Mouse (Mus musculus) erythroblast, embryonic 14.5 days (primary cell): Measurements from ENCODE around the gene Zfp335. TPM values are rescaled to one million over a fixed set of nuclear protein-coding genes. Genes with fewer than 3 reads are reported as not detected.
A peak's percentile ranks its signal among the peaks of the same experiment; 100 is the strongest.
"Not testable (repeated sequence)": the region's sequence is repeated elsewhere in the genome, so short reads cannot be mapped to it uniquely, and the experiment has no call there.

Experiments used
- H3K27me3 ChIP-seq: 2 replicates; pipeline ENCODE4 v1.6.1; 2012; ENCODE audit warnings: inconsistent platforms; ENCODE audit not compliant: control insufficient read depth
- H3K36me3 ChIP-seq: 2 replicates; pipeline ENCODE4 v1.6.1; 2012; ENCODE audit warnings: mild to moderate bottlenecking, inconsistent platforms; ENCODE audit not compliant: control insufficient read depth
- H3K4me1 ChIP-seq: 2 replicates; pipeline ENCODE4 v1.6.1; 2012; ENCODE audit warnings: inconsistent platforms; ENCODE audit not compliant: control insufficient read depth
- H3K4me3 ChIP-seq: replicated peaks from 2 replicates; pipeline ENCODE3; 2012; ENCODE audit warnings: moderate library complexity, mild to moderate bottlenecking, inconsistent platforms
- H3K9me3 ChIP-seq: 2 replicates; pipeline ENCODE4 v1.6.1; 2012; ENCODE audit warnings: low read length, inconsistent platforms, mixed read lengths; ENCODE audit not compliant: control insufficient read depth
- GATA1 ChIP-seq: IDR thresholded peaks from 2 replicates; pipeline ENCODE4 v1.6.1; 2012; ENCODE audit warnings: low read length, inconsistent platforms, mixed read lengths
- TAL1 ChIP-seq: IDR thresholded peaks from 3 replicates; pipeline ENCODE4 v1.6.1; 2012; ENCODE audit warnings: low read length, inconsistent platforms, mixed read lengths
- polyA plus RNA-seq: library from polyadenylated mRNA; stranded (reverse); fragments of >175 nt; gene quantifications from 2 replicates; pipeline ENCODE4 v1.2.3, GENCODE M21; 2012

Gene Zfp335
- polyA plus RNA-seq, 1 experiment: 5.8 TPM

DNA sequence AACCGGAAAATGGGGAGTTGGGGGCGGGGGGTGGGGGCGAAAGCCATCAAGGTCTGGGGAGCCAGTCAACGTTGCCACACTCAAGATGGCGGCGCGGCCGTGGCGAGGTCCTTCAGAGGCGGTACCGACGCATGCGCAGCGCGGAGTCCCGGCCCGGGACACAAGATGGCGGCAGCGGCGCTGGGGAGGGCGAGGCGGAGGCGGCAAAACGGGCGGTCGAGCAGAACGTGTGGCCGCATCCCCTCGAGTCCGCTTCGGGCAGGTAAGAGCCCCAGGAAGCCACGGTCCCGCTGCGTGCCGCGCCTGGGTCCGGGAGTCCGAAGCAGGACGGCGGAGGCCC, 32.4 kb downstream of the Zfp335 start, which contains the start of gene Pcif1:
Pcif1 (plus strand) TSS at position 77 of the 340 bp plus-strand sequence.
- H3K9me3 ChIP-seq: no peaks in the 10 kb centered on the region
- H3K36me3 ChIP-seq: peaks cover 35% of the 10 kb centered on the region
- H3K4me3 ChIP-seq: peak within 1 kb of the TSS; percentile 91
- H3K4me1 ChIP-seq: peaks cover 29% of the 10 kb centered on the region
- TF ChIP-seq TAL1 (no peak), GATA1 (no peak)
- no peaks in the 10 kb centered on the region for H3K27me3 ChIP-seq

DNA sequence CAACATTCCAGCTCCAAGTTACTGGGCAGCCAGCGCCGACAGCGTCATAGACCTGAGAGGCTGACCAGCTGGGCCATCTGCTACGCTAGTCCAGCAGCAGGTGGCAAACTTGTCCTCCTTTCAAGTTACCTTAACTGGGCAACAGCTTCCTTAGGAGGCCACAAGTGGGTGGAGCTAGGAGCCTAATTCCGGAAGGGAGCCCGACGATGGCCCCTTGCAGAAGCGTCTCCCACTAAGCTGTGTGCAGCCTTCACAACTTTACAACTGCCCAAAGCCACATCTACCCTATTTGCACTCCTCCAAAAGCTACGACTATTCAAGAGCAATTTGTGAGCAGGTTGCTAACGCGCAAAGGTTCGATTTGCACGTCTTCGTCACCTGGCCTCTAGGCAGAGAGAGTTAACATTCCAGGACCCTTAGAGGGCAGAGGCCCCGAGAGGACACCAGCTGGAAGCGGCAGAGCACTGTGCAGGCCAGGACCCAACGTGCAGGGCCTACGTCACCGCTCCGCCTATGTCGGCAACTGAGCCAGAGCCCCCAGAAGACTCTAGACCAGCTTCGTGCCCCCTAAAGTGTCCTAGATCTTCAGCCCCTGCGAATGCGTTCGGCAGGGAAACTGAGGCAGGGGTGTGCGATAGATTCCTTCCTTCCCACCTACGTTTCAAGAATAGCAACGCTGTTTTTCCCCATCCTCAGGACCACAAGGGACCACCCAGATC, 32.9 kb downstream of the Zfp335 start:
- Histone ChIP-seq H3K36me3 (peaks cover 29% of the 10 kb centered on the region), H3K4me1 (peaks cover 29% of the 10 kb centered on the region), H3K4me3 (peak overlapping the region; percentile 91), H3K9me3 (no peaks in the 10 kb centered on the region), H3K27me3 (no peaks in the 10 kb centered on the region)
- TF ChIP-seq TAL1 (no peak), GATA1 (no peak)

DNA sequence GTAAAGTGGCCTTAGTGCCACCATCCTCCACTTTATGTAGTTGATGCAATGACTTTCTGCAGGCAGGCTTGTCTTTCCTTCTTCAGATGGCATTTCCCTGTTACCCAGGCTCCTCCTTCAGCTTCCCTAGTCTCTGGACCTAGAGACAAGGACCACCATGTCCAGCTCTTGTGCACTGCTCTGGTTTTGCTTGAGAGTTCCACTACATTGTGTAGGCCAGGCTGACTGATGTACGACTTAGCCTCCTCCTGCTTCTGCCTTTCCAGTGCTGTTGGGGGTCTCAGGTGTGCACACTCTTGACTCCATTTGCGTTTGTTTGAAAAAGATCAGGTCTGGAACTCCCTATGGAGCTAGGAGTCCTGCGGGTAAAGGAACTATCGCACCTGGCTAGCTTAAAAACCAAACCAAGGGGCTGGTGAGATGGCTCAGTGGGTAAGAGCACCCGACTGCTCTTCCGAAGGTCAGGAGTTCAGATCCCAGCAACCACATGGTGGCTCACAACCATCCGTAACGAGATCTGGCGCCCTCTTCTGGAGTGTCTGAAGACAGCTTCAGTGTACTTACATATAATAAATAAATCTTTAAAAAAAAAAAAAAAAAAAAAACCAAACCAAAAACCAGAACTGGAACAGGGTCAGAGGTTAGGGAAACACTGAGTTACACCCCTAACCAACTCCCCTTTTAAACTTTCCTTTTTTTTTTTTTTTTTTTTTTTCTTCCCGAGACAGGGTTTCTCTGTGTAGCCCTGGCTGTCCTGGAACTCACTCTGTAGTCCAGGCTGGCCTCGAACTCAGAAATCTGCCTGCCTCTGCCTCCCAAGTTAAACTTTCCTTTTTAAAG, 34.0 kb downstream of the Zfp335 start:
- H3K9me3 ChIP-seq, H3K27me3 ChIP-seq: not testable (repeated sequence)
- Histone ChIP-seq H3K36me3 (peaks cover 19% of the 10 kb centered on the region), H3K4me3 (peak overlapping the region; percentile 91), H3K4me1 (peaks cover 29% of the 10 kb centered on the region)

DNA sequence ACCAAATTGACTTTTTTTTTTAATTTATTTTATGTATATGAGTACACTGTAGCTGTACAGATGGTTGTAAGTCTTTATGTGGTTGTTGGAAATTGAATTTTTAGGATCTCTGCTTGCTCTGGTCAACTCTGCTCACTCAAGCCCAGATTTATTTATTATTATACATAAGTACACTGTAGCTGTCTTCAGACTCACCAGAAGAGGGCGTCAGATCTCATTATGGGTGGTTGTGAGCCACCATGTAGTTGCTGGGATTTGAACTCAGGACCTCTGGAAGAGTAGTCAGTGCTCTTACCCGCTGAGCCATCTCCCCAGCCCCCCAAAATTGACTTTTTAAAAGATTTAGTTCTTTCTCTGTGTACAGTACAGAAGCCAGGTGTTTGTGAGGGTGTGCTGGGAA, 35.9 kb downstream of the Zfp335 start:
- not testable (repeated sequence) for H3K27me3 ChIP-seq, H3K9me3 ChIP-seq, H3K36me3 ChIP-seq, H3K4me3 ChIP-seq
- peaks cover 18% of the 10 kb centered on the region for H3K4me1 ChIP-seq

DNA sequence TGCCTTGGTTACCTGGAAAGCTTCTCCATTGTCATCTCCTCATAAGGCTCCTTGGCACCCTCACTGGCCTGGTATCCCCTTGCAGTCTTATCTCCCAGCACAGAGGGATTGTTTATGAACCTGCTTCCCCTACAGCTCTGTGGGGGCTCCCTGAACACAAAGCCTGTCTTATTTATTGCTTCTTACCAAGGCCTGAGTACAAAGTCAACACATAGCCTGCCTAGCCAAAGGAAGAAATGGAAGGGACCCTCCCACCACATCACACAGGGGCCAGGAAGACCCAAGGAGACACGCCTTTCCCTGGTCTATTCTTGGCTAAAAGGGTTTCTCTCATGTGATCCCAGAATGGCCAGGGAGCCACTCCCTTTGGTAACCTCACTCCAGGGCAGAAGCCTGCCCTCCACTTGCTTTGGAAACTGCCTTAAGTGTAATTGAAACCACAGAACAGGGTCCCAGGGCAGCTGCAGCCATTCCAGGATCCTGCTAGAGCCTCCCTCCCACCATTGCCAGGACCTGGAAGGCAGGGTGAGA, 37.3 kb downstream of the Zfp335 start:
- no peak for TF ChIP-seq TAL1
- Histone ChIP-seq H3K4me1 (peaks cover 16% of the 10 kb centered on the region), H3K9me3 (no peaks in the 10 kb centered on the region), H3K4me3 (no peak overlapping the region), H3K36me3 (peaks cover 9% of the 10 kb centered on the region), H3K27me3 (no peaks in the 10 kb centered on the region)

DNA sequence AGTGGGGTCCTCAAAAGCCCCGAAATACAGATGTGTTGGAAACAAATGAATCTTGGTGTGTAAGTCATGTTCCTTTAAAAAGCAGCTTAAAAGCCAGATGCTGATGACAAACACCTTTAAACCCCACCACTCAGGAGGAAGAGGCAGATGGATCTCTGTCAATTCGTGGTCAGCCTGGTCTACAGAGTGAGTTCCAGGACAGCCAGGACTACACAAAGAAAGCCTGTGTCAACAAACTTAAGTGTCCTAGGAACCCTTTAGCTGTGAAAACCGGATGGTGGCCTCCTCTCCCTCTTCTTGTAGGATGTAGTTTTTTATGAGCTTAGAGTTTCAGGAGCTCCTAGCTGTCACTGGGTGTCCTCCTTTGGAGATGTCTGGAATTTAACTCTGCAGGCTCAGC, 37.9 kb downstream of the Zfp335 start:
- Histone ChIP-seq H3K27me3 (no peaks in the 10 kb centered on the region), H3K9me3 (no peaks in the 10 kb centered on the region), H3K4me1 (peaks cover 13% of the 10 kb centered on the region), H3K4me3 (no peak overlapping the region), H3K36me3 (peaks cover 9% of the 10 kb centered on the region)
- TF ChIP-seq GATA1 (no peak), TAL1 (no peak)

DNA sequence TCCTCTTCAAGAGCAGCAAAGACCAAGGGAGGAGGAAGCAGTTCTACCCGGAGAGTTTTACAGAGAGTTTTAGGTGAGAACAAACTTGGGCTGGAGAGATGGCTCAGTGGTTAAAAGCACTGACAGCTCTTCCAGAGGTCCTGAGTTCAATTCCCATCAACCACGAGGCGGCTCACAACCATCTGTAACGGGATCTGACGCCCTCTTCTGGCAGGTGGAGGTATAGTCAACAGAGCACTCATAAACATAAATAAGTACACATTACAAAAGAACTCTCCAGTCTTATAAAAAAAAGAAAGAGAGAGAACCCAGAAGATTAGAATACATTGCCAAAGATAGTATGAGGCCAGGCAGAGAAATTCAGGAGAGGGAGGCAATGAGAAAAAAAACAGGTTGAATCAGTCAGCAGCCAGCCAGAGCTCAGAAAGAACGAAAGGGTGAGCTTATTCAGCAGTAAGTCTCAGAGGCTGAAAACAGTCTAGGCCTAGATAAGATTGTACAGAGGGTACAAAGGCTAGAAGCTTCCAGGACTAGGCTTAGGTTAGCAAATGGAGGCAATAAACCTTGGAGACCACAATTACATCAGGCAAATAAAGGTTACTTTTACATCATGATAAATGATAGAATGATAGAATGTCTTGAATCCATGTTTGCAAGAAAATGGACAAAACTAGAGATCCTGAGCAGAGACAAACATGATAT, 39.8 kb downstream of the Zfp335 start:
- TF ChIP-seq GATA1: no peak
- no peak for TF ChIP-seq TAL1
- H3K36me3 ChIP-seq: no peaks in the 10 kb centered on the region
- H3K4me3 ChIP-seq: no peak overlapping the region
- H3K4me1 ChIP-seq: no peaks in the 10 kb centered on the region; the same call in 1 of the 2 replicates
- H3K27me3 ChIP-seq: no peaks in the 10 kb centered on the region
- H3K9me3 ChIP-seq: peaks cover 4% of the 10 kb centered on the region

DNA sequence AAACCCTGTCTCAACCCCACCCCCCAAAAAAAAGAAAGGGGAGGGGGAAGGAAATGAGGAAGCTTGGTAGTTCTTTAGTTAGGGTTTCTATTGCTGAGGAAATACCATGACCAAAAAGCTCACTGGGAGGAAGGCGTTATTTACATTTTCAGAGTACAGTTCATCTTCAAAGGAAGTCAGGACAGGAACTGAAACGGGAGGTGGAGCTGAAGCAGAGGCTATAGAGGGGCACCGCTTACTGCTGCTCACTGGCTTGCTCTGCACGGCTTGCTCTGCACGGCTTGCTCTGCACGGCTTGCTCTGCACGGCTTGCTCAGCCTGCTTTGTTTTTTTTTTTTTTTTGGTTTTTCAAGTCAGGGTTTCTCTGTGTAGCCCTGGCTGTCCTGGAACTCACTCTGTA, 43.1 kb downstream of the Zfp335 start:
- Histone ChIP-seq H3K4me1 (peaks cover 8% of the 10 kb centered on the region), H3K9me3 (peaks cover 4% of the 10 kb centered on the region), H3K27me3 (no peaks in the 10 kb centered on the region), H3K36me3 (no peaks in the 10 kb centered on the region), H3K4me3 (no peak overlapping the region)
- TF ChIP-seq TAL1 (no peak), GATA1 (no peak)

DNA sequence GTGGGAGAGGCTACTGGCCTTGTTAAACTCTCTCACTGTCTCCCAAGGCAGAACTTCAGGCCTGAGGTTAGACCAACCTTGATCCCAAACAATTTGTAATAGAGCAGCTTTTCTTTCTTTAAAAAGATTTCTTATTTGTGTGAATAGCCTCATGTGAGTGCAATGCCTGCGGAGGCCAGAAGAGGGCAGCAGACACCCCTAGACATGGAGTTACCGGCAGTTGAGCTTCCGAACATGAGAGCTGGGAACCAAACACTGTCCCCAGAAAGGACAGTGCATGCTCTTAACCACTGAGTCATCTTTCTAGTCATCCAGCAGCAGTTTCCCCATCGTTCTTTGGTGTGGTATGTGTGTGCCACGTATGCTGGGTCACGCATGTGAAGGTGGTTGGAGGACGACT, 44.0 kb downstream of the Zfp335 start:
- no peak for TF ChIP-seq TAL1
- TF ChIP-seq GATA1: no peak
- Histone ChIP-seq H3K36me3 (no peaks in the 10 kb centered on the region), H3K9me3 (peaks cover 7% of the 10 kb centered on the region), H3K4me3 (no peak overlapping the region), H3K27me3 (no peaks in the 10 kb centered on the region), H3K4me1 (peaks cover 8% of the 10 kb centered on the region)
